Mouse (Mus musculus) ES-E14 (cell line): Measurements from ENCODE around the gene Cacna1e.

Source experiments
- ZC3H11A ChIP-seq: IDR thresholded peaks from 2 replicates; pipeline ENCODE4 v1.6.1; 2012; ENCODE audit warnings: low read depth, mild to moderate bottlenecking, inconsistent platforms, low read length, borderline replicate concordance
- ZNF384 ChIP-seq: IDR thresholded peaks from 2 replicates; pipeline ENCODE4 v1.6.1; 2012; ENCODE audit warnings: low read depth, low read length, inconsistent platforms

DNA sequence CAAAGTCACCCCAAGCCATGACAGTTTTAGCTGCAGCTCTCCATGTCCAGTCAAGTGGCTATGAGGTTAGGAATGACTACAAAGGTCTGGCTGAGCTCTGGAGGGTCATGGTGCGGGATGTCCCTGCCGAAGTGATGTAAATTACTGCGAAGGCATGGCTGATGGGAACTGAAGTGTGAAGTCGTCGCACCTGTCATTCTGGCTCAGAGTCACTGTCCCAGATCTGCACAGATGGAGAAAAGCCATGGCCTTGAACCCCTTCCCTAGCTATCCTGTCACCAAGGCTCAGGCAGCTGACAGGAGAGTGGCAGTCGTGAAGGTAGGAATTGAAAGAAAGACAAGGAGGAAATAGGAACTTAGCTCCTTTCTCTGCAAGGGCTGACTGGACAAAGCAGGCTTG, 197.4 kb downstream of the Cacna1e start:
- TF ChIP-seq ZNF384 (no peak), ZC3H11A (no peak)
